Mouse (Mus musculus): ENCODE data around the gene AC170998.1.

AC170998.1 gene

GRCm38 (mm10) chr17:28706697-28707096, 19.2 kb upstream of the AC170998.1 start:
- DNase-seq (ENCODE audit: low read depth, low spot score): no peak

- DNase-seq (ENCODE audit: low read depth, low spot score): no peak
Measured at GRCm38 (mm10) chr17:28707136-28707627, 18.7 kb upstream of the AC170998.1 start.

GRCm38 (mm10) chr17:28707816-28708215, 18.1 kb upstream of the AC170998.1 start:
- DNase-seq (ENCODE audit: low read depth, low spot score): no peak

DNA sequence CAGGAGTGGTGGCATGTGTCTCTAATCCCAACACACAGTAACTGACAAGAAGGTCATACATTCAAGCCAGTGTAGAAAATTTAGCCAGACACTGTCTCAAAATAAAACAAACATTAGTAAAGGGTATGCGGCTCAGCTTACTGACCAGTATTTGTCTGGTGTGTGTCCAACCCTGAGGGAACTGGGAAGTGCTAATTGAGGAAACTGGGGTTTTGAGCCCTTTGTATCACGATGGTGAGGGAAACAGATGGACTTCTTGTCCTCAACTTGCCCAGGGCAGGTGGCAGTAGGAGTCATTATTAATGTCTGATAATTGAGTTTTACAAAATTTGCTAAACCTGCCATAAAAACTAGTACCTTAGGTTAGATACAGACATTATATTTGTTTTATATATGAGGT, 16.9 kb upstream of the AC170998.1 start:
- DNase-seq (ENCODE audit: low read depth, low spot score): no peak

DNA sequence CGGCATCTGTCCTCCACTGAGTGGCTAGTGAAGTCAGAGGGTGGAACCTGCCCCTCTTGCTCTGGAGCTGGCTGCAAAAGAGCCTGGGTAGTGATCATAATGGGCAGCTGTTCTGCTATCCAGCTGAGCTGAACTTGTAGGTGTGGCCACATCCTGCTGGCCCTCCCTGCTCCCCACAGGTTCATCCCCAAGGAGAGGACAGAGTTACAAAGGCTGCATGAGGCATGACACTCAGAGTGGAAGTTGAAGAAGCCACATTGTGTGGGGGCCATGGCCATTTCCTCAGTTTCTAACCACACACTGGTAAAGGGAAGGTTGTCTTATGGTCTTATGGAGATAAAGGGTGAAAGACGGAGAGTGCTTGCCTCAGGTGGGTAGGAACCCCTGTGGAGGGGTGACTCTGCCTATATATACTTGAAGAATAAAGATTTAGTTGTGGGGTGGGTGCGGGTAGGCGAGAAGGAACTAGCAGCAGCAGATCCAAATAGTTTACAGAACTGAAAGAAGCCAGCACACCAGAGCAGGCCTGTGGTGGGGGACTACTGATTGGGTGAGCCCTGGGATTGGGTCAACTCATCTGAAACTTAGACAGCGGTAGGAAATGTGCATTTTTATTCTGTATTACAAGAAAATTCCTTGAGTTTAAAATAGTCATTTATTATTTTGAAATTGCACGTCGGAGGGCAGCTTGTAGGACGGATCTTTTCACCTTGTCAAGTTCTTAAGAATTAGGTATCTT, 16.2 kb upstream of the AC170998.1 start:
- DNase-seq (ENCODE audit: low read depth, low spot score): no peak

GRCm38 (mm10) chr17:28710291-28710688, 15.6 kb upstream of the AC170998.1 start:
- no peak for DNase-seq (ENCODE audit: low read depth, low spot score)

GRCm38 (mm10) chr17:28711237-28711636, 14.6 kb upstream of the AC170998.1 start:
- no peak for DNase-seq (ENCODE audit: low read depth, low spot score)

GRCm38 (mm10) chr17:28712305-28712704, 13.6 kb upstream of the AC170998.1 start:
- no peak for DNase-seq (ENCODE audit: low read depth, low spot score)

DNA sequence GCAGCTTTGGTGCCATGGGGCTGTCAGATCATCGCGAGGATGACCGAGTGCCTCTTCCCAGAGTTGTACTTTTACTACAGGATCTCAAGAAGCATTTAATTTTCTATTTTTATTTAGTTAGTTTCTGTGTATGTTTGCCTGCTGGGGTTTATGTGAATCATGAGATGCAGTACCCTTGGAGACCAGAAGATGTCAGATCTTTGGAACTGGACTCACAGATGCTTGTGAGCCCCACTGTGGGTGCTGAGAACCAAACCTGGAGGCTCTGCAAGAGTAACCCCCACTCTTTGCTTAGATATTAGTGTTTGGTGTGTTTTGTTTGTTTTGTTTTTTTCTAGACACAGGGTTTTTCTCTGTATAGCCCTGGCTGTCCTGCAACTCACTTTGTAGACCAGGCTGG, 11.9 kb upstream of the AC170998.1 start:
- DNase-seq (ENCODE audit: low read depth, low spot score): peak; percentile 33

- no peak for DNase-seq (ENCODE audit: low read depth, low spot score)
Measured at GRCm38 (mm10) chr17:28715832-28716548, 9.9 kb upstream of the AC170998.1 start.

GRCm38 (mm10) chr17:28717535-28717934, 8.3 kb upstream of the AC170998.1 start:
- no peak for DNase-seq (ENCODE audit: low read depth, low spot score)

- peak; percentile 26 for DNase-seq (ENCODE audit: low read depth, low spot score)
Measured at GRCm38 (mm10) chr17:28727511-28727910, 1.6 kb downstream of the AC170998.1 start.

- no peak for DNase-seq (ENCODE audit: low read depth, low spot score)
Measured at GRCm38 (mm10) chr17:28735317-28736105, 9.6 kb downstream of the AC170998.1 start.

- no peak for DNase-seq (ENCODE audit: low read depth, low spot score)
Measured at GRCm38 (mm10) chr17:28736486-28736885, 10.6 kb downstream of the AC170998.1 start.

- no peak for DNase-seq (ENCODE audit: low read depth, low spot score)
Measured at GRCm38 (mm10) chr17:28737973-28738372, 12.1 kb downstream of the AC170998.1 start.

- DNase-seq (ENCODE audit: low read depth, low spot score): no peak
Measured at GRCm38 (mm10) chr17:28739244-28739643, 13.4 kb downstream of the AC170998.1 start.

GRCm38 (mm10) chr17:28743145-28743866, 17.4 kb downstream of the AC170998.1 start:
- no peak for DNase-seq (ENCODE audit: low read depth, low spot score)

DNA sequence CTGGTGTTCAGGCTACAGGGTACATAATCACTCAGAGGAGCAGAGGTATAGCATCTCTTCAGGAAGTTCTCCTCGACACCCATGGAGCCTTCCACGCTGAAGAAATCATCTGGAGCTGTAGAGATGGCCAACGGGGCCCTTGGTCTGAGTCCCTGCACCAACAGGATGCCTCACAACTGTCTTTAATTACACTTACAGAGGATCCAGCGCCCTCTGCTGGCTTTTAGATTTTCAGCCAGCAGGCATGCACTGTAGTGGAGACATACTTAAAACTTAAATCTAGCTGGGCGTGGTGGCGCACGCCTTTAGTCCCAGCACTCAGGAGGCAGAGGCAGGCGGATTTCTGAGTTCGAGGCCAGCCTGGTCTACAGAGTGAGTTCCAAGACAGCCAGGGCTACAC, 18.0 kb downstream of the AC170998.1 start:
- DNase-seq (ENCODE audit: low read depth, low spot score): peak; percentile 87

DNA sequence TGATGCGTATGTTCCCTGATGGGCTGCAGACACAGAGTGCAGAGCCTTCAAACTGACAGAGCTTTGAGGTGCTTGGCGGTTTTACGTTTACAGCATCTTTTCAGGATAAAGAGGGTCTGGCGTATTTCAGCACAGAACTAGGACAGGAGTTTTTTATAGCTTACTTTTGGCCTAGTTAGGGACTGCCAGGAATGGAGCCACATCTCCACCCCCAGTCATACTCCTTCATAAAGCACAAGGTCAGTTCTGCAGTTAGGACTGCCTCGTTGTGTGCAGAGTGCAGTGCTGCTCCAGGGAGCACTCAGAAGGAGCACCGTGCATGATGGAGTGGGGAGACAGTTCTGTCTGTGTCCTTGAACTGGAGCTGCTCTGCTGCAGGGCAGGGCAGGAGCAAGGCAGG, 19.9 kb downstream of the AC170998.1 start:
- no peak for DNase-seq (ENCODE audit: low read depth, low spot score)

- no peak for DNase-seq (ENCODE audit: low read depth, low spot score)
Measured at GRCm38 (mm10) chr17:28748001-28748400, 22.1 kb downstream of the AC170998.1 start.

- no peak for DNase-seq (ENCODE audit: low read depth, low spot score)
Measured at GRCm38 (mm10) chr17:28750580-28750979, 24.7 kb downstream of the AC170998.1 start.
